Mouse (Mus musculus) cerebellum, postnatal 25 days (tissue): Measurements from ENCODE around the gene Ppm1f.
"Not testable (repeated sequence)": the region's sequence is repeated elsewhere in the genome, so short reads cannot be mapped to it uniquely, and the experiment has no call there.

Source experiments
- DNase-seq, 2 experiments: peaks; one replicate each; pipeline ENCODE4 v3.0.0; 2021; ENCODE audit warnings: mixed read lengths in 2 of 2

Gene Ppm1f

DNA sequence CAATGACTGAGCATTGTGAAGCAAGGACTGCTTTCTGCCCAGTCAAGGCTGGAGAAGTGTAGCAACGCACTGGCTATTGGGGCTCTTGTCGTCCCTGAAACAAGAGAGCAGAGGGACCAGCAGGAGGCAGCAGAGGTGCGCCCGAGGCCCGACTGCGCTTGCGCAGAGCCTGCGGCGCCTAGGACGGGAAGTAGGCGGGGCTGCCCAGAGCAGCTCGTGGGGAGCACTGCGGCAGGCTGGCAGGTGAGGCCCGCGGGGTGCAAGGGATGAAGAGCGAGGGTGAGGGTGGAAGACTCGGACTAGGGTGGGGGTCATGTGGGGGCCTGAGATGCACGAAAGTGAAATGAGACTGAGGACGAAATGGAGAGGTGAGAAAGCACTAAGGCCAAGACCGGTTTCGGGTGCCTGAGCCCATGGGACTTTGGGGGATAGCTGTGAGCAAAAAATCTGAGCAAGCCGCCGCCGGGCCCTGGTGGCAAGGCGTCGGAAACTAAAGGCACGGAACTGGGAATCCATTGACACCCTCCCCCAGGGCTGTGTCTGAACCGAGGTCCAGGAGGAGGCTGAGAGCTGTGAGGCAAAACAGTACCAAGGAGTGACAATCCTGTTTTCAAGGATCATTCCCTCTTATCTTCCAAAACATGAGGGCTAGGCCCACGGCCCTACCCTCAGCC is at the start of gene Ppm1f:
TSS of gene Ppm1f (plus strand) at position 88 of the 674 bp plus-strand sequence.
- DNase-seq = peak; percentile 97 to 98

DNA sequence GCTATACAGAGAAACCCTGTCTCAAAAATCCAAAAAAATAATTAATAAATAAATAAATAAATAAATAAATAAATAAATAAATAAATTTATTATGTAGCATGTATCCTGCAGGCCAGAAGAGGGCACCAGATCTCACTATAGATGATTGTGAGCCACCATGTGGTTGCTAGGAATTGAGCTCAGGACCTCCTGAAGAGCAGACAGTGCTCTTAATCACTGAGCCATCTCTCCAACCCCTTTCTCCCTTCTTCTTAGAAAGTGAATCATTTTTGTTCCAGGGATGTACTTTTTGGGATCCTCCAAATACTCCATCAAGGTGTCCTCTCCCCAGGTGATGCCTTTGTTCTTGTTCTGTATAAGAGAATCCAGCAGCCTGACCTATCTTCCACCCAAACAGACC is 47.1 kb upstream of the Ppm1f start:
- no peak for DNase-seq

DNA sequence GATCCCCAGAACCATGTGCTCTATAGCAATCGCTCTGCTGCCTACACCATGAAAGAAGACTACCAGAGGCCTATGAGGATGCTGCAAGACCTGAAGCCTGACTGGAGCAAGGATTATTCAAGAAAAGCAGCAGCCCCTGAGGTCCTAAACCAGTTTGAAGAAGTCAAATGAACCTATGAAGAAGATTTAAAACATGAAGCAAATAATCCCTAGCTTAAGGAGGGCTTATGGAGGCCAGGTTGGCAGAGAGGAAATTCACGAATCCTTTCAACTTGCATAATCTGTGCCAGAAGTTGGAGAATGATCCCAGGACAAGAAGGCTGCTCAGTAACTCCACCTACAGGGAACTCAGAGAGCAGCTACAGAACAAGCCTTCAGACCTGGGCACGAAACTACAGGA is 43.9 kb upstream of the Ppm1f start:
- no peak for DNase-seq

DNA sequence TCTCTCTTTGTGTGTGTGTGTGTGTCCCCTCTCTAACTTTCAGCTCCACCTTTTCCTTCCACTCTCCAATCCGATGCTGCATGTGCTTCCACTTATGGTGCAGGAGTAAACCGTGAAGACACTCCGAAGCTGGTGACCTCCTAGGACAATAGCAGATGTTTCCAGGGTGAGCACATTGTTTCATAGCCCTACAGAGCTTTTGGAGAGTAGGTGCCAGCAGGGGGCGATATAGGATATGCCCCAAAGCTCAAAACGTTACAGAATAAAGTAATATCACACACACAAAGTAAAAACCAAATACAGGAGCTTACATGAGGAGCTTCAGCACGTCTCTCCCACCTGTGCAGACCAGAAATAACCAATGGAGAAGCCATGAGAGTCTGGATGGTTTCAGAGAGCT is 41.4 kb upstream of the Ppm1f start:
- peak in 1 of 2 experiments; percentile 31 for DNase-seq

DNA sequence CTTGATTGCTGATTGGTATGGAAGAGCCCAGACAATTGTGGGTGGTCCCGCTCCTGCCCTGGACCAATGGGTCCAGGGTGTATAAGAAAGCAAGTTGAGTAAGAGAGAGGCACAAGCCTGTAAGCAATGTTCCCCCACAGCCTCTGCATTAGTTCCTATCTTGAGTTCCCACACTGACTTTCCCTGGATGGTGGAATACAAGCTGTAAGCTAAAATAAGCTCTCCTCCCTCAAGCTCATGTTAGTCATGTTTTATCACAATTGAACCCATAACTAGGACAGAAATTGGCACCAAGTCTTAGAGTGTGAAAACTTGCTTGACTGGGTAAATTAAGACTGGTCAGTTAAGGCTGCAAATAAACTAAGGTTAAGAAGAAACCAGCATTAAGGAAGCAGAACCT is 40.7 kb upstream of the Ppm1f start:
- DNase-seq = no peak

DNA sequence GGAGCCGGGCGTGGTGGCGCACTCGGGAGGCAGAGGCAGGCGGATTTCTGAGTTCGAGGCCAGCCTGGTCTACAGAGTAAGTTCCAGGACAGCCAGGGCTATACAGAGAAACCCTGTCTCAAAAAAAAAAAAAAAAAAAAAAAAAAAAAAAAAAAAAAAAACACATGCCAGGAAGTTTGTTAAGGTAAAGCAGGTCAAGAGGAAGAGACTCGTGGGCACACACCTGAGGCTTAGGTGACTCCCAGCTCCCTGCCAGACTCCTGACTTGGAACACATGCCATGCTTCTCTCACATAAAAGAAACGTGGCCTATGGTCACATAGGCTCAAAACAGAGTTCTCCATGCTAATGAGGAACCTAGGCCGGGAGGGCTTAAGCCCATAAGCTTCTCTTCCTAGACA is 40.2 kb upstream of the Ppm1f start:
- DNase-seq = not testable (repeated sequence)

DNA sequence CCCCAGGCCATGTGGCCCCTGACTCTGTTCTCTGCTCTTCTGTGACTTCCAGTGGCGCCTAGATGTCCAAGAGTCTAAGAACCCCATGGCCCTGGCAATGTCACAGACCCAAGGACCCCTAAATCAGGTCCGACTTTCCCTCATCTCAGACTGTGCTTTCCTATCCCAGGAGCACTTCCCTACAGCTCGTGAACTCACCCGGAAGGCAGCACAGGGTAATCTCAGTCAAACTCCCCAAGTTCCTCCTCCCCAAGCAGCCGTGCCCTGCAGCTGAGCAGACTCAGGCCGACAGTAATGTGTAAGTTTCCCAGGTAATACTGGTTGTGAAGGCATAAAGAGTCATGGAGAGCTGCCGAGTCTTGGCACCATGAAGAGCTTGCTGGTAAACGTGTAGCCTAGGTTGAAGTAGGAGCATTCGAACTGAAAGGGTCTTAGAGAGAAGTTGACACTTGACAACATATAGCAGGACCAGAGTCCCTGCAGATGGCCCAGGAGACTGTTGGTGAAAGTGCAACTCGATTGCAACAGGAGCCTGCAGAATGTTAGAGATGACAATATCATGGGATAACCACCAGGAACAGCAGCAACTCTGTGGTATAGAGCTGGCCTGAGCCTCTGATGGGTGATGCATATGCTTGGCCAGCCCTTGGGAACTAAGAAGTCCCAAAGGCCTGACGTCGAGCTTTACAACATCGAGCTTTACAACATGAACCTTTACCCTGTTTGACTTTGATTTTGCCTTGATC is 39.4 kb upstream of the Ppm1f start:
- DNase-seq = no peak

DNA sequence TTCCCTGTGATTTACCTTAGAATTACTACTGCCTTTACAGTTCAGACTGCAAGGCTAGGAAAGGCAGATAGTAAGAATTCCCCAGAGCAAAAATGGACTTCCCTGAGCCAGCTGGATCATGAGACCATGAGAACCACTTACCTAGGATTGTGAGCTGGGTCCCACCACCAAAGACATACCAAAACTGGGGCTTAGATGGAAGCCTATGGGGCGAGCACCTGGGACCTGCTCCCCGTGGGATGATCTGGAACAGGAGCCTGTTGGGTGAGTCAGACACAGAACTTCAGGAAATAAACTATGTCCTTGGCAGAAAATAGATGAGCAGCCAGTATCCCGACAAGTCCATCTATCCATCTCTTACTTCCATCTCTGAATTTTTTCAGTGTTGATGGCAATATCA is 34.0 kb upstream of the Ppm1f start:
- no peak for DNase-seq

DNA sequence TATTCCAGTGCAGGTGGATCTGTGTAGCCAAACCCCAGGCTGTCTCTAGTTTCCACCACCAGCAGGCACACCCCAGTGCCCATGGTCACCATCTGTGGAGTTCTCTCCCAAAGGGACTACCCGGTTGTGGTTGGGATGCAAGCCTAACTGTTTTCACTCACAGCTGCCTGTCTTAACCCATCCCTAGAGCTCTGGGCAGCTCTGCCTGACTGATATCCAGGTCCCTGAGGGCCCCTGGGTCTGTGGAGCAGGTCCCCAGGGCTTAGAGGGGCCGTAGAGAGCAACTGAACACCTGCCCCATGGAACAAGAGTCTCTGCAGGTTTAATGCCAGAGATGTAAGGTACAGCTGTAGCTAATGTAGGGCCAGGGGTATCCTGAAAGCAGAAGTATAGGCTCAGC is 32.3 kb upstream of the Ppm1f start, which contains the start of gene Igll1:
TSS of gene Igll1 (minus strand) at position 8 of the 400 bp plus-strand sequence.
- no peak for DNase-seq

DNA sequence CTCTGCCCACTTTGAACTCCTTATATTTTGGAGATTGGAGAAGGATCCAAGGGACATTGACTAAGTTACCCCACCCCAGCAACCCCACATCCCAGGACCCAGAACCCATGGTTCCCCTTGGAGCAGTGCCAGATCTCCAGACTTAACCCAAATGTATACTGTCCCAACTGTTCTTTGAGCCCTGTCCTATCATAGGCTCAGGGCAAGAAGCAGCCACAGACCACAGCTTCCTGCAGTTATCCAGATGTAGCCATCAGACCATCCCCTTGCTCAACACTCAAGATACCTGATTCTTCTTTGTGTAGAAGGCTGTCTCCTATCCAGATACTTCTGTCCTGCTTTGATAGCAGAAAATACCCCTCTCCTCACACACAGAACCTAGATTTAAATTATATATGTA is 31.1 kb upstream of the Ppm1f start:
- DNase-seq = no peak

DNA sequence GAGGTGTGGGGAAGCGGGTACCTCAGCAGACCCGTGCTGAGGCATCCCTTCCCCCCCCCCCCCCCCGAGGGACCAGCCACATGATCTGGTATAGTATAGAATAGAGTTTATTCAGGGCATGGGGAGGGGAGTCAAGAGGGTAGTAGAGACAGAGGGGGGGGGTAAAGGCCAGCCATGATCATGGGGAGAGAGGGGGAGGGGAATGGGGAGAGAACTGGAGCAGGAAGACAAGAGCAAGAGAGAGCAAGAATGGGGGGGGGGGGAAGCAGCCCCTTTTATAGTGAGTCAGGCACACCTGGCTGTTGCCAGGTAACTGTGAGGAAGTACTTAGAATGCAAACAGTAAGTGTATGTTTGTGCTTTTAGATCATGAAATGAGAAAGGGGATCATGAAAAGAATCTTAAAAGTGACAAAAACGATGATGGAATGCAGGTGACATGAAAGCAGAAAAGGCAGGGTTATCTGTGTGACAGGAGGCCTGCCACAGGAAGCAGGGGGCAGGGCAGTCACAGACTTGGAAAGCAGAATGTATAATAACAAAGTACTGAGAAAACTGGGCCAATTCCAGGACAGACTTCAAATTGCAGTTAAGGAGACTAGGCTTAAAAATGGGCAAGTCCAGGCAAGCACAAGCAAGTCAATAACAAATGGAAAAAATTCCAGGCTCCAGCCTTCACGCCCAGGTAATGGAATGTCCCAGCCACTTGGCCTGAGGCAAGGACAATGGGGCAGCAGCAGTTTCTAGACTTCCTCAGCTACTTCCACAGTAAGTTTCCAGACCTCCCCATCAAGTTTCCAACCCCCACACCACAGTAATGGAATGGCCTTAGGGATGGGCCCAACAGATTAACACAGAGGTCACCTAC is 30.3 kb upstream of the Ppm1f start:
- no peak for DNase-seq

DNA sequence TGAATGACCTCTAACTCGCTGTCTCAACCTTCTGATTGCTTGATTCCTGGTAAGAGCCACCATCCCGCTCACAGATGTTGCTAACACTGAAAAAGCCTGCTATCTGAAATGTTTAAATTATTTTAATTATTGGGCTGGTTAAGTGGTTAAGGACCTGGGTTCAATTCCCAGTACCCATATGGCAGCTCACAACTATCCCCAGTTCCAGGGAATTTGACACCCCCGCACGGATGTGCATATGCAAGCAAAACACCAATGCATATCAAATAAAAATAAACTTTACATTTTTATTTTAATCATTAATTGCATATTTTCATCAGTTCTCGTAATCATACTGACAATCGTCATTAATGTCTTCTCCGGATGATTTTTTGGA is 26.0 kb upstream of the Ppm1f start:
- DNase-seq = no peak

DNA sequence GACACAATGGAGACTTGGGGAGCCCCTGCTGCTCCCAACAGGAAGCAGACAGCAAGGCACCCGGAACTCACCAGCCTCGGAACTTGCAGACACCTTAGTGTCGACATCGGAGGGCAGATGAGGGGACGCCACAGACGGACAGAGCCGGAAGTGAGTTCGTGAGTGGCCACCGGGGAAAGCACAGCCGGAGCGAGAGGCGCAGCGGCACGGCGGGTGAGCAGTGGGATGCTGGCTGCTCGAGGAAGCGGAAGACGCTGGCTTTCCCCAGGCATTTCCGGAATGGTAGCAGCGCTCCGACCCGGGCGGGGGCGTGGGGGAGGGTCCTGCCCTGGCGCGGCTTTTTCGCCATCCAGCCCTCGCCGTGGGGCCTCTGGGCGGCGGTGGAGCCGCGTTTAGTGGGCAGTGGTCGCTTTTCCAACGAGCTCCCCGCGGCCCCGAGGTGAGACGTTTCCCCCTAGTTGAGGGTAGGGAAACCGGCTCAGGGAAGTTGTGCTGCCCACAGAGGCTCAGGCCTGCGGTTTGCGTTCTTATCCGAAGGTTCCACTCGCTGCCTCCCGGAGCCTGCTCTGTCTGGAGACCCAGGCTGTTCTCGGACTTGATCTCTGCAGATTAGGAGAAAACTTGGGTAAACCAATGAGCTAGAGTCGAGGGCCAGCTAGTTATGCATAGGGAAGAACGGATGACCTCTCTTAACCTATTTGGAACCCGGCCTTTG is 25.5 kb upstream of the Ppm1f start, which contains the start of the genes Top3b and Vpreb1:
TSS of gene Top3b (plus strand) at position 120 of the 715 bp plus-strand sequence.
TSS of gene Vpreb1 (minus strand) at position 227 of the 715 bp plus-strand sequence.
- peak; percentile 89 to 90 for DNase-seq

DNA sequence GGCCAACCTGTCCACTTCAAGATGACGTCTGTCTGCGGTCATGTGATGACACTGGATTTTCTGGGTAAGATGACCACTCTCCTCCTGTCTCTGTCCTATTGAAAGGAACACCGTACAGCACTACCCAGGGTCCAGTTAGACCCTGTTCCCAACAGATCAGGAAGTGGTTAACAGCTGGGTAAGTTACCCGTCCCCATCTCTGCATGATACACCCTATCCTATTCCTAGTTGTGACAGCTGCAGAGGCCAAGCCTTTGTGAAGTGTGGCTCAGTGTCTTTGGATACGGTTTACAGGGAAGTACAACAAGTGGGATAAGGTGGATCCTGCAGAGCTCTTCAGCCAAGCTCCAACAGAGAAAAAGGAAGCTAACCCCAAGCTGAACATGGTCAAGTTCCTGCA is 17.2 kb upstream of the Ppm1f start:
- DNase-seq = no peak

DNA sequence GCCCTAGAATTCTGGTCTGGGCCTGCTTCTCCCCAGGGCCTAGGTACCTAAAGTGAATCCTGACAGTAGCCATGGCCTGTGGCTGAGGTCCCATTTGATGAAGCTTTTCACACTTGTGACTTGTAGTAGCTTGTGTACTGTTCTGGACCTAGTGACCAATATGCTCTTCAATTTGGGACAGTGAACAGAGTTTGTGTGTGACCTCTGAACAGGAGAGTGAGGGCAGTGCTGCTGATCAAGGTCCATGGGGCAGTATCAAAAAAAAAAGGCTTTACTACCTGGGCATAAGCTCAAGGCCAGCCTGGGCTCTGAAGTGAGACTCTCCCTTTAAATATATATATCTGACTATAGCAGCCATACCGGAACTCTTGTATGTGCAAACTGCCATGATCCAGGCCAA is 7.9 kb upstream of the Ppm1f start:
- DNase-seq = no peak

DNA sequence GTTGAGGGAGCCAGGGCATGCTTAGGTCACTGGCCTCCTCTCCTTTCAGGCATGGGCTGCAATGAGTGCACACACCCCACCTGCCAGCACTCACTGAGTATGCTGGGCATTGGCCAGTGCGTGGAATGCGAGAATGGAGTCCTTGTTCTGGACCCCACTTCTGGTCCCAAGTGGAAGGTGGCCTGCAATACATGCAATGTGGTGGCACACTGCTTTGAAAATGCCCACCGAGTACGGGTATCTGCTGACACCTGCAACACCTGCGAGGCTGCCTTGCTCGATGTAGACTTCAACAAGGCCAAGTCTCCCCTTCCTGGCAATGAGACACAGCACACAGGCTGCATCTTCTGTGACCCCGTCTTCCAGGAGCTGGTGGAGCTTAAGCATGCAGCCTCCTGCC is 3.9 kb upstream of the Ppm1f start:
- no peak for DNase-seq

DNA sequence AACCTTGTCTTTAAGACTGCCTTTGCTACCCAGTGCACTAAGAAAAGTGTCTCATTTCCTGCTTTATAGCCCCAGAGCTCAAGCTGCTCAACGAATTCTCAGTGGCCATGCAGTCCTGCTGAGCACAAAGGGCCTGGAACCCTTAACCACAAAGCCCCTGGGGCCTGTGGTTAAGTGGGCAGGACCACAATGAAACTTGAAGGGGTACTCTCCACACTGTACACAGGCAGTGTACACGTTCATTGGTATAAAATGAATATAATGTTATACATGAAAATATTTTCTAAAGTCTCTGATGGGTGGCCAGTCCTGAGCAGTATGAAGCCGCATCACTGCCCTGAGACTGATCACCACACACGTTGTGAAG is 271 bp upstream of the Ppm1f start:
- DNase-seq = no peak

DNA sequence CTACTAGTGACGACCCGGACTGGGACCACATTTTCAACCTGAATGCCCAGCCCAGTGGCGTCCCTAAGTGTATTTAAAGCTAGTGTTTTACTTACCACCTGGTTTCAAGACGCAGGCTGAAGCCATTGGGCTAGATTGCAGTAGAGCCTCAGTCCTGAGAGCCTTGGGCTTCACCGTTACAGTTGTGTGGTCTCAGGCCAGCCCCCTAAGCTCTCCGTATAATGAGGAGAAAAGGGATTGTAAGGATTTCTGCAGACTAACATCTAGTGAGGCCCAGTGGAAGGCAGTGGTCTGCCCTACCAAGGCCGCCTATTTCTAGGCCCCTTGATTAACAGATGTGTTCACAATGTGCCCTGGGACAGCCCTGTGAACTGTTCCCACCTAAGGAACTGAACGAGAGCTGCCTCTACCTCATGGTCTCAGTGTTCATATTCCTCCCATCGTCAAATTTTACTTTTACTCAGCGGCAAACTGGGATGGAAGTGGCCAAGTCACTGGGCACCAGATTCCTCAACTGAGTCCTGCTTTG is 851 bp downstream of the Ppm1f start:
- no peak for DNase-seq

DNA sequence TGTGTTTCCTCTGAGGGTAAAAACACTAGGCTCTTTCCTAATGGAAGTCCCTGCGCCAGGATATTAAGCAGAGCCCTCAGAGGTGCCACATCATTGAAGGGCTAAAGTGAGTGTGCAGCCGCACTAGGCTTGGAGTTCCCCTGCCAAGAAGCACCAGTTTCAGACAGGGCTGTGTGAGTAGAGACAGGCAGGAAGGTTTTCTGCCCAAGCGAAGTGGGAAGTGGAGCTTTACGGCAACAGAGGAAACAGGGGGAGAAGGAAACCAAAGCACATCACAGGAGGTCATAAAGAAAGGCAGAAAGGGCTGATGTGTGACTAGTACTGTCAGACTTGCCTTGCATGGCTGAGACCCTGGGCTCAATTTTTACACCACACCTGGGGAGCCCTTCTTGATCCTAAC is 6.1 kb downstream of the Ppm1f start:
- DNase-seq = no peak

DNA sequence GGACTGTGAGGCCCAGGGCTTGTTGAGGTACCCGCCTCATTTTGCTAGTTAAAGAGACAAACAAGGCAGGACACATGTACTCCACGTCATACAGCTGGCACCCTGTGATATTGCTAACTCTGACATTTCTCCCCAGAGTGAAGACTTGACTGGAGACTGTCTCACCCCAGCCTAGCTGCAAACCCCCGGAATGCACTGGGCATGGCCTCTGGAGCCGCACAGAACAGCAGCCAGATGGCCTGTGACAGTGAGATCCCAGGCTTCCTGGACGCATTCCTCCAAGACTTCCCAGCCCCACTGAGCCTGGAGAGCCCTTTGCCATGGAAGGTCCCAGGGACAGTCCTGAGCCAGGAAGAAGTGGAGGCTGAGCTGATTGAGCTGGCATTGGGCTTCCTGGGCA is 6.9 kb downstream of the Ppm1f start:
- DNase-seq = no peak

DNA sequence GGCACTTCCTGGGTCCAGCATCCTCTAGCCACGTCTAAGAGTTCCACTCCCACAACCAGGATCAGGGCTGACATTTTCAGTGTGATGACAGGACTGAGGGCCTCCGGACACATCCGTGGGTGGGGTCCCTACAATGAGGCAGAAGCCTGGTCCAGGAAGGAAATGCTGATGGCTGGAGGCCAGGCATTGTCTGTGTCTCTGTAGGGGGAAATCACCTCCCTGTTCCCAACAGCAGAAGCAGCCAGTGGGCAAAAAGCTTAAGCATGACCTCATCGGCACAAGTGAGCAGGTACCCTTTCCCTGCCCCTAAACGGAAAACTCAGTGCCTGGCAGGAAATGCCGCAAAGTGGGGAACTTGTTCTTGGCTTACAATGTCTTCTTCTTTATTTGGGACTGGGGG is 11.5 kb downstream of the Ppm1f start:
- no peak for DNase-seq
